Mouse (Mus musculus) adrenal gland, adult 8-10 months (tissue): ENCODE results near the gene Kprp. TPM values are rescaled to one million over a fixed set of nuclear protein-coding genes. Genes with fewer than 3 reads are reported as not detected.
"Not testable (repeated sequence)": the region's sequence is repeated elsewhere in the genome, so short reads cannot be mapped to it uniquely, and the experiment has no call there.

ENCODE experiments used
- DNase-seq: peaks from one replicate; pipeline ENCODE4 v3.0.0; 2022
- total RNA-seq, 4 experiments: library from RNA; stranded (reverse); gene quantifications; 2 replicates each; pipeline ENCODE4 v1.2.4; 2022

Gene Kprp
- total RNA-seq, result not detected

DNA sequence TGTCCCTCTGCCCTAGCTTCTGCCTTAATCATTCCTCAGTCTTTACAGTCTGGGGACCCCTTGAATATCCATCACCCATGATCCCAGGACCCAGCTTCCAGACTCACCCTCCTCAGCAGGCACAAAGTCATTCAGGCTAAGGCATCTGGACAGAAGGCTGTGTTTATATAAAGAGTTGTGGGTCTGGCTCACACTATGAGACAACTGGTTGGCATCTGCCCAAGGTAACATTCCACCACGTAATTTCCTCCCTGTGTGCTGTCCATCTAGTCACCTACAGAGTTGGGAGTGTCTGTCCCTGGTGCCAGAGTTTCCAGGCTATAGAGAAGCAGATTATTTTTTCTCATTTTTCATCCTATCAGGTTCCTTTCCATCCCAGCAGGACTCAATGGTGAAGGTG, at the start of gene Kprp:
Kprp (minus strand) TSS at position 140 of the 400 bp plus-strand sequence.
- DNase-seq, result no peak

DNA sequence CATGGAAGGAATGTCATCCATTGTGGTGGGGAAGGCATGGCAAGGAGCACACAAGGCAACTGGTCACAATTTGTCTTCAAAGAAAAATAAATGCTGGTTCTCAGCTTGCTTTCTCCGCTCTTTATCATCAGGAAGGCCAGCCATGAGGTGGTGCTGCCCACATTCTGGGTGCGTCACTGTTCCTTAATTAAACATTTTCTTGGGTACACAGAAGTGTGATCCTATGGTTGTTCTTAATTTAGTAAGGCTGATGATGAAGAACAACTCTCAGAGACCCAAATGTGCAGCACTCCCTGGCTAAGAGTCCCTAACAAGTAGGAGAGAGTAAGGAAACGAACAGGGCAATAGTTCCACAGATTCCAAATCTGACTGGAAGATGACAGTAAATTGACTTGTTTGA, 47.1 kb upstream of the Kprp start:
- no peak for DNase-seq

DNA sequence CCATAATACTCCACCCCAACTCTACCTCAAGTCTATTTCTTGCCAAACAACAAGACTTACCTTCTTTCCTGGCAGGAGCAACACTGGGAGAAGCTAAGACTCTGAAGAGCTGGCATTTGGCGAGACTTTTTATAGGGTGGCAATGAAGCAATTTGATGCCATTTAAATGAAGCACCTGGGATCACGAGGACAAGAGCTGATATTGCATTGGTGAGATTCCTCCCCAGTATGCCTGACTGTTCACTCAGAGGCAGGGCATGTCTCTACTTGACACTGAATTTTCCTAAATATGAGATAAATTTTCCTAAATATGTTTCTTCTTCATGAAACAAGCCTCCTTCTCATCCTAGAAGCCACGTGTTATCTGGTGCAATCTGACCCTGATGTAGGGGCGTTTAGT, 43.1 kb upstream of the Kprp start, which contains the start of gene 2310050C09Rik:
2310050C09Rik (minus strand) TSS at position 101 of the 400 bp plus-strand sequence.
- DNase-seq, result no peak

DNA sequence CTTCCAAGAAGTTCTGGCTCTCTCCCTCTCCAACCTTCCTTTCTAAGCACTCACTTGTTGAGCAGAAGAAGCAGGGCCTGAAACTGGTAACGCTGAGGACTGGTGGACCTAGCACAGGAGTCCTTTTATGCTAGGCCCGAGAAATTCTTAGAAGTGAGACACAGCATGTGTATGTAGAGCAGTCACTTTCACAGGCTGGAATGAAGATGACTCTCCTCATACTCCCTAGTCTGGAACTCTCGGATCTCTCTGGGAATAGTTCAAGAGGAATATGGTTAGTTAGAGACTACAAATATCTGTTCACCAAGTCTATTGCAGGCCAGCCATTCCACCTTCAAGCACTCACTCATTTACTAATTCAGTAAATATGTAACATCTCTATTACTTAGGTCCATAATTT, 24.1 kb upstream of the Kprp start, which contains the start of gene Lce1l:
Lce1l (minus strand) TSS at position 101 of the 400 bp plus-strand sequence.
- DNase-seq, result no peak

DNA sequence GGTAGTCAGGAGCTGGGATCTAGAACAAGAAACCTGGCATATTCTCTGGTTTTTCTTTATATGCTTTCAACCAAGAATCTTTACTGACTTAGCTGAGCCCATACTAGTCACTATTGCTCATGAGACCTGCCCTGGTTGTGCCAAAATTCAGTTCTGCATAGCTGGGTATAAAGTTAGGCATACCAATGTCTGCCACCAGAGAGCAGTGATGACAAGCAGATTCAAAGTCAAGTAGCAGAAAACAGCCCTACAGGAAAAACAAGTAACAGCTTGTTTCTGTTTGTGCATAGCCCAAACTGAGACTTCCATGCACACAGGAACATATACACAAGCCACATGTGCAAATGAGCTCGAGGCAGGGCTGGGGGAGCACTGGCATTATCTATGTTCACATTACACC, 1.2 kb downstream of the Kprp start:
- DNase-seq, result no peak

DNA sequence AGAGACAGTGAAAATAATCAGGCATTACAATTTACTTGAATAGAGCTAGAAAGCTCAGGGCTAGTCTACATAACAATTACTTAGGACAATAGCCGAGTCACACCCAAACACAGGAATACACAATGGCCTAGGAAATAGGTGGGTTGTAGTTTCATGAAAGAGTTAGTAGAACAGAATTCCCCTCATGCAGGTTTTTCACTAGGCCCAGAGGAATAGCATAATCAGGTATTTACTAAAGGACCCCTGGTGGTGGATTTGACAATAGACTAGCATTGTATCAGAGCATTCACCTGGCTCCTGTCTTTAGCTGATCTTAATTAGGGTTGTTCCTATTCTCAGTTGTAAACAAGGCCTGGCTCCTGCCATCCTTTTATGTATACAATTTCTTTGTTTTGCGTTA, 11.0 kb downstream of the Kprp start:
- DNase-seq, result not testable (repeated sequence)

DNA sequence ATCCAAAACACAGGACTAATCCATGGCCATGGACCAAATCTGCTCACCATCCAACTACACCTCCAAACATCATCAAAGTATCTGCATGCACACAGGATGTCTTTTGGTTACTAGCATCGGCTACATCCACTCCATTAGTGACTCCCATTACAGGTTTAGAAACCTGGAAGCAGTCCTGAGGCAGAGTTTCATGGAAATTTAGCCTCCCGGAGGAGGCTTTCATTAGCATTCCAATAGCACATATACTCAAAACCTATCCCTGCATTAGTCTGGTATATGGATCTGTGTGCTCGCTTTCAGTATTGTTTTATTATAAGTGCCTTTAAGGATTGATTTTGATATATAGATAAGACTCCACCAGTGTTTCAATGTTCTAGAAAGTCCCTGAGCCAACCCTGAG, 11.5 kb downstream of the Kprp start:
- no peak for DNase-seq

DNA sequence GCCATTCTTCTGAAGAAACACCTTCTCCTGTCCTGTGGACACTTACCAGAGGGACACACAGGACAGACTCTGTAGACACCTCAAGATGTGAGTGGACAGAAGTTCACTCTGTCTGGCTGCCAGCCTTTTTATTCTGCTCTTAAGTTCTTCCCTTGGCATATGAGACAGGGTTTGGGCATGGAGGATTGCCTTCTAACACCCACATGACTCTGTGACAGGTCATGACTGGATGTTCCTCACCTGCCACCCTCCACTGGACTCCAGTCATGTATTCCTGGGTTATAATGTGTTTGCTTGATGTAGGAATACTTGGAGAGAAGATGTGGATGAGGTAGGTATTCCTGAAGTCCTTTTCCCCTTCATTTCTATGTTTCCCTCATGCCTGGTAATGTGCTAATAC, 19.3 kb downstream of the Kprp start, which contains the start of gene Lce1k:
Lce1k (minus strand) TSS at position 101 of the 400 bp plus-strand sequence.
- DNase-seq, result no peak

DNA sequence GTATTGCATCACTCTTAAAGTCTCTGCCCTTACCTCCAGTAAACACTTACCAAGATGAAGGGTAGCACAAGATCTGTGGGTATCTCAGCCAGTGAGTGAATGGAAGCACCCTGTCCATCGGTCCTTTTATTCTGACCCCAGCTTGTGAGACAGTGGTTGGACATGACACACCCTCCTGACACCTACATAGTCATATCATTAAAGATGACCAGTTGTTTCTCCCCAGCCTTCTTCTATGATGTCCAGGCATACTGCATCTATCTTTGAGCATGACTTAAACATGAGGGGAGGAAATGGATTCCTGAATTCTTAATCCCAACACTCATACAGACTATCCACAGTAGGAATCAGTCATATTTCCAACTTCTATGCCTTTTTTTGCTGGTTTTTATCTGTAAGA, 36.6 kb downstream of the Kprp start, which contains the start of gene Lce1j:
Lce1j (minus strand) TSS at position 101 of the 400 bp plus-strand sequence.
- DNase-seq, result no peak

DNA sequence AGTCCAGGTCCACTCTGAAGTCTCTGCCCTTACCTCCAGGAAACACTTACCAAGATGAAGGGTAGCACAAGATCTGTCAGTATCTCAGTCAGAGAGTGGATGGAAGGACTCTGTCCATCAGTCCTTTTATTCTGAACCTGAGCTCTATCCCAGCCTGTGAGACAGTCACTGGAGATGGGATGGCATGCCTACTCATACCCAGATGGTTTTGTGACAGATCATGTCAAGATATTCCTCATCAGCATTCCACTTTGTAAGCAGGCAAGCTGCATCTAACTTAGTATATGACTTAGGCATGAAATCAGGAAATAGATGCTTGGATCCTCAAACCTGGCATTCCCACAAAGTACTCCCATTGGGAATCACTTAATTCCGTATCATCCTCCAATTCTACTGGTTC, 48.2 kb downstream of the Kprp start, which contains the start of gene Lce1i:
Lce1i (minus strand) TSS at position 101 of the 400 bp plus-strand sequence.
- DNase-seq, result no peak

Other genes with a start within 250 kb of the Kprp start
- gene Smcp, start 238.2 kb downstream of the Kprp start, total RNA-seq, result not detected
- not detected for gene 2210017I01Rik, start 219.8 kb downstream of the Kprp start, total RNA-seq
- gene Lce6a, start 205.6 kb downstream of the Kprp start, total RNA-seq, result not detected
- not detected for gene Lce1a1, start 178.9 kb downstream of the Kprp start, total RNA-seq
- gene Lce1b, start 170.3 kb downstream of the Kprp start, total RNA-seq, result not detected
- gene Lce1a2, start 156.9 kb downstream of the Kprp start, total RNA-seq, result not detected
- gene Lce1c, start 148.0 kb downstream of the Kprp start, total RNA-seq, result not detected
- gene Lce1d, start 140.0 kb downstream of the Kprp start, total RNA-seq, result not detected
- gene Lce1e, start 118.2 kb downstream of the Kprp start, total RNA-seq, result not detected
- not detected for gene Lce1f, start 106.9 kb downstream of the Kprp start, total RNA-seq
- not detected for gene Gm38119, start 88.2 kb downstream of the Kprp start, total RNA-seq
- not detected for gene Lce1g, start 74.9 kb downstream of the Kprp start, total RNA-seq
- not detected for gene Lce1h, start 62.2 kb downstream of the Kprp start, total RNA-seq
- gene Lce1i, start 48.3 kb downstream of the Kprp start, total RNA-seq, result not detected
- gene Lce1j, start 36.7 kb downstream of the Kprp start, total RNA-seq, result not detected
- gene Lce1k, start 19.4 kb downstream of the Kprp start, total RNA-seq, result not detected
- gene Lce1l, start 24.0 kb upstream of the Kprp start, total RNA-seq, result not detected
- gene 2310050C09Rik, start 43.0 kb upstream of the Kprp start, total RNA-seq, result not detected
- gene Lce3a, start 99.0 kb upstream of the Kprp start, total RNA-seq, result not detected
- gene Lce3b, start 105.7 kb upstream of the Kprp start, total RNA-seq, result not detected
- not detected for gene Lce3c, start 117.2 kb upstream of the Kprp start, total RNA-seq
- not detected for gene Lce3d, start 130.1 kb upstream of the Kprp start, total RNA-seq
- not detected for gene Lce3e, start 139.8 kb upstream of the Kprp start, total RNA-seq
- not detected for gene Lce3f, start 165.0 kb upstream of the Kprp start, total RNA-seq
- not detected for gene Crct1, start 188.4 kb upstream of the Kprp start, total RNA-seq
- not detected for gene Lce1m, start 191.8 kb upstream of the Kprp start, total RNA-seq
- gene Gm4858, start 241.6 kb upstream of the Kprp start, total RNA-seq, result not detected